Mouse (Mus musculus) spleen, adult 2 months (tissue): Measurements from ENCODE around the gene Angptl8. TPM values are rescaled to one million over a fixed set of nuclear protein-coding genes. Genes with fewer than 3 reads are reported as not detected.

Experiments used
- DNase-seq, 2 experiments: peaks; one replicate each; pipeline versions ENCODE4 v3.0.0 to v3.0.0-alpha.2; 2012 to 2021; ENCODE audit warnings: low spot score in 2 of 2, low read depth in 1 of 2
- H3K27ac ChIP-seq: fragments of 200-500 bp; 2 replicates; pipeline ENCODE4 v1.5.1; 2012; ENCODE audit warnings: low read length, inconsistent platforms; ENCODE audit not compliant: insufficient read depth
- H3K27me3 ChIP-seq: fragments of 200-500 bp; 2 replicates; pipeline ENCODE4 v1.6.1; 2012; ENCODE audit warnings: mild to moderate bottlenecking, moderate library complexity, low read length, inconsistent platforms; ENCODE audit not compliant: control insufficient read depth, insufficient read depth
- H3K36me3 ChIP-seq: fragments of 200-500 bp; 2 replicates; pipeline ENCODE4 v1.6.1; 2012; ENCODE audit warnings: mild to moderate bottlenecking, low read length, inconsistent platforms; ENCODE audit not compliant: control insufficient read depth, insufficient read depth
- H3K4me1 ChIP-seq: fragments of 200-500 bp; 2 replicates; pipeline ENCODE4 v1.6.1; 2011; ENCODE audit warnings: inconsistent platforms; ENCODE audit not compliant: control insufficient read depth, insufficient read depth, insufficient read length
- H3K4me3 ChIP-seq: fragments of 200-500 bp; 2 replicates; pipeline ENCODE4 v1.5.1; 2011; ENCODE audit warnings: mild to moderate bottlenecking, inconsistent platforms; ENCODE audit not compliant: insufficient read depth, insufficient read length; ENCODE audit errors: extremely low read depth
- CTCF ChIP-seq: fragments of 200-500 bp; IDR thresholded peaks from 2 replicates; pipeline ENCODE4 v1.5.1; 2011; ENCODE audit warnings: mild to moderate bottlenecking, inconsistent platforms; ENCODE audit not compliant: insufficient read depth, insufficient read length, insufficient replicate concordance; ENCODE audit errors: extremely low read depth
- POLR2A ChIP-seq: fragments of 200-500 bp; IDR thresholded peaks from 2 replicates; pipeline ENCODE4 v1.6.1; 2011; ENCODE audit warnings: low read depth, low read length, inconsistent platforms
- WGBS: fragments of 180-500 bp; shearing (Covaris S2); methylation state at CpG from one replicate; pipeline ENCODE4 v1.1.7; 2018; 5-methylcytosine and 5-hydroxymethylcytosine counted together
- polyA plus RNA-seq: library from polyadenylated mRNA; depleted of rRNA; stranded (reverse); fragments of >200 nt; gene quantifications from 2 replicates; pipeline ENCODE4 v1.2.3, GENCODE M21; 2012

The Angptl8 gene
- polyA plus RNA-seq, 1 experiment = 0.60 TPM

DNA sequence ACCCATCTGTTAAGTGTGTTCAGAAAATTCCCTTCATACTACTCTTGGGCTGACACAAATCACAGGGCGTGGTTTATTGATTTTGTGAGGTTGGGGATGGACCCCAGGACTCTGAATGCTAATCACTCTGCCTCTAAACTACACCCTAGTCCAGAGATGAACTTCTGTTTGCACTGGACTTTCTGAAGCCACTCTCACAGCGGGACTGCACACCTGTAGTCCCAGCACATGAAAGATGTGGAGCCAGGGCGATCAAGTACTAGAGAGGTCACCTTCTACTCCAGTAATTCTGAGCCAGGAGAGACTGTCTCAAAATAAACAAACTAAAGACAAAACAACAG lies 36.3 kb upstream of the Angptl8 start:
- Histone ChIP-seq H3K36me3 (no peaks in the 10 kb centered on the region), H3K4me1 (peaks cover 8% of the 10 kb centered on the region; the same call in 1 of the 2 replicates), H3K27ac (no peak overlapping the region), H3K4me3 (peak overlapping the region; percentile 79; the same call in 1 of the 2 replicates), H3K27me3 (peaks cover 4% of the 10 kb centered on the region; the same call in 1 of the 2 replicates)
- WGBS = 73% methylated on average over 3 of the region's 3 CpGs
- TF ChIP-seq POLR2A (no peak), CTCF (no peak)
- no peak for DNase-seq

GRCm38 (mm10) chr9:21801121-21801520 lies 34.2 kb upstream of the Angptl8 start:
- Histone ChIP-seq H3K4me3 (no peak overlapping the region), H3K36me3 (no peaks in the 10 kb centered on the region), H3K27me3 (peaks cover 4% of the 10 kb centered on the region; the same call in 1 of the 2 replicates), H3K27ac (no peak overlapping the region), H3K4me1 (peaks cover 8% of the 10 kb centered on the region; the same call in 1 of the 2 replicates)
- 86% methylated on average over 7 of the region's 7 CpGs for WGBS
- TF ChIP-seq CTCF = no peak
- TF ChIP-seq POLR2A = no peak
- no peak for DNase-seq

DNA sequence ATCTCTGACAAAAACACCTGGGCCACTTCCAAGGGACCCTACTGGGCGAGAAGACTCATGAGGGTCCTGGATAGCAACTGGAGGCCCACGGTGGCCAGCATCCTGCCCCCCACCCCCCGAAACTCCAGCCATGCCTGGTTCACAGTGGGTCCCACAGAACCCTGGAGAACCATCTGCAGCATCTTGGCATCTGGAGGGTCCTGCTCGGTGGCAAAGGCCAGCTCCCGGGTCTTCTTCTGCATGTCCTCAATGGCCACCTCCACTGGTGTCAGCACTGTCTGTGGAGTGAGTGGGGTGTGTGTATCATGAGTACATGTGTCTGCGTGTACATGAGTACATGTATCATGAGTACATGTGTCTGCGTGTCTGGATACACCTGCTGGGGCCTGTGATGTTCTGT lies 33.7 kb upstream of the Angptl8 start:
- Histone ChIP-seq H3K36me3 (no peaks in the 10 kb centered on the region), H3K4me3 (no peak overlapping the region), H3K4me1 (peaks cover 8% of the 10 kb centered on the region; the same call in 1 of the 2 replicates), H3K27ac (no peak overlapping the region), H3K27me3 (peaks cover 4% of the 10 kb centered on the region; the same call in 1 of the 2 replicates)
- DNase-seq = no peak
- 91% methylated on average over 7 of the region's 7 CpGs for WGBS
- TF ChIP-seq POLR2A = no peak
- TF ChIP-seq CTCF = no peak

GRCm38 (mm10) chr9:21803986-21804644 lies 31.2 kb upstream of the Angptl8 start:
- Histone ChIP-seq H3K36me3 (no peaks in the 10 kb centered on the region), H3K4me3 (no peak overlapping the region), H3K27ac (no peak overlapping the region), H3K4me1 (no peaks in the 10 kb centered on the region), H3K27me3 (no peaks in the 10 kb centered on the region)
- TF ChIP-seq POLR2A (no peak), CTCF (peak; percentile 93)
- peak; percentile 25 to 66 for DNase-seq
- WGBS = 44% methylated on average over 13 of the region's 13 CpGs

GRCm38 (mm10) chr9:21806363-21806762 lies 28.9 kb upstream of the Angptl8 start:
- TF ChIP-seq POLR2A (no peak), CTCF (no peak)
- Histone ChIP-seq H3K27me3 (no peaks in the 10 kb centered on the region), H3K27ac (no peak overlapping the region), H3K4me3 (no peak overlapping the region), H3K4me1 (no peaks in the 10 kb centered on the region), H3K36me3 (no peaks in the 10 kb centered on the region)
- no peak for DNase-seq
- WGBS = 22% methylated on average over 3 of the region's 3 CpGs

GRCm38 (mm10) chr9:21806976-21807375 lies 28.3 kb upstream of the Angptl8 start:
- H3K36me3 ChIP-seq = no peaks in the 10 kb centered on the region
- no peak overlapping the region for H3K4me3 ChIP-seq
- no peak overlapping the region for H3K27ac ChIP-seq
- TF ChIP-seq POLR2A (no peak), CTCF (no peak)
- H3K4me1 ChIP-seq = no peaks in the 10 kb centered on the region
- H3K27me3 ChIP-seq = no peaks in the 10 kb centered on the region
- DNase-seq = no peak
- WGBS = 75% methylated on average over 11 of the region's 11 CpGs

GRCm38 (mm10) chr9:21808561-21808960 lies 26.7 kb upstream of the Angptl8 start:
- Histone ChIP-seq H3K36me3 (no peaks in the 10 kb centered on the region), H3K27me3 (no peaks in the 10 kb centered on the region), H3K27ac (no peak overlapping the region), H3K4me1 (no peaks in the 10 kb centered on the region), H3K4me3 (no peak overlapping the region)
- no peak for TF ChIP-seq CTCF
- no peak for TF ChIP-seq POLR2A
- WGBS = 59% methylated on average over 3 of the region's 3 CpGs
- DNase-seq = no peak
